In genomic region chr4:106157451-106158179, GRCm38 (mm10) we compare ENCODE assay signal across 17 mouse cellular contexts.
DNase-seq lines count a peak whose midpoint lies in the region; ATAC-seq and TF ChIP-seq lines count a peak whose summit lies in the region.
"Had no signal": no experiment of that assay in that cellular context is flagged by ENCODE, and none has a peak within 500 bp of the region (broad histone marks: within the 10 kb centered on the region; RNA-seq: fewer than 3 reads in every experiment).

No protein-coding gene starts in this region.

- H3K9ac ChIP-seq in kidney, embryonic 16.5 days (replicated peaks; ENCODE audit: low read length) = no peak overlapping the region
- H3K9ac ChIP-seq in liver, embryonic 15.5 days = no peak overlapping the region
- H3K9ac ChIP-seq: forebrain, embryonic 13.5 days; forebrain, postnatal 0 days; heart, embryonic 13.5 days; hindbrain, embryonic 15.5 days had no signal

- ATAC-seq in kidney, embryonic 16.5 days (ENCODE audit: low FRiP score, low TSS enrichment) = no peak
- ATAC-seq in liver, embryonic 15.5 days (ENCODE audit: insufficient read depth) = peak; percentile 44; the same call in 1 of the 2 replicates
- ATAC-seq: forebrain, embryonic 13.5 days; forebrain, postnatal 0 days had no signal

- peak overlapping the region; percentile 95 for H3K27ac ChIP-seq in kidney, adult 2 months (ENCODE audit: insufficient read depth, low read depth, low read length)
- no peak overlapping the region for H3K27ac ChIP-seq in kidney, embryonic 16.5 days (ENCODE audit: low read length)
- H3K27ac ChIP-seq in liver, embryonic 15.5 days (replicated peaks) = no peak overlapping the region
- H3K27ac ChIP-seq: embryonic facial prominence, embryonic 10.5 days; forebrain, embryonic 13.5 days; heart, embryonic 13.5 days; hindbrain, embryonic 15.5 days had no signal

- no peaks in the 10 kb centered on the region for H3K9me3 ChIP-seq in kidney, embryonic 16.5 days (ENCODE audit: low read length)
- H3K9me3 ChIP-seq in liver, embryonic 15.5 days (replicated peaks) = no peaks in the 10 kb centered on the region
- H3K9me3 ChIP-seq: embryonic facial prominence, embryonic 10.5 days; forebrain, embryonic 13.5 days; heart, embryonic 13.5 days; hindbrain, embryonic 15.5 days had no signal

- H3K36me3 ChIP-seq in kidney, adult 2 months (ENCODE audit: control insufficient read depth, insufficient read depth, low read length) = no peaks in the 10 kb centered on the region
- H3K36me3 ChIP-seq in kidney, embryonic 16.5 days (ENCODE audit: insufficient read depth, low read length) = no peaks in the 10 kb centered on the region
- H3K36me3 ChIP-seq in liver, embryonic 15.5 days (replicated peaks) = no peaks in the 10 kb centered on the region
- H3K36me3 ChIP-seq: embryonic facial prominence, embryonic 10.5 days; heart, embryonic 13.5 days; hindbrain, embryonic 15.5 days had no signal

- no peaks in the 10 kb centered on the region for H3K27me3 ChIP-seq in kidney, adult 2 months (replicated peaks; ENCODE audit: control insufficient read depth, insufficient read depth, low read length)
- no peaks in the 10 kb centered on the region for H3K27me3 ChIP-seq in kidney, embryonic 16.5 days (ENCODE audit: insufficient read depth, low read length)
- H3K27me3 ChIP-seq in liver, embryonic 15.5 days = no peaks in the 10 kb centered on the region
- H3K27me3 ChIP-seq: forebrain, embryonic 13.5 days; heart, embryonic 13.5 days; hindbrain, embryonic 15.5 days had no signal

- H3K4me3 ChIP-seq in kidney, adult 2 months (ENCODE audit: insufficient read depth, low read depth, low read length) = no peak overlapping the region
- no peak overlapping the region for H3K4me3 ChIP-seq in kidney, embryonic 16.5 days (ENCODE audit: low read length)
- no peak overlapping the region for H3K4me3 ChIP-seq in liver, embryonic 15.5 days (replicated peaks)
- H3K4me3 ChIP-seq: embryonic facial prominence, embryonic 10.5 days; forebrain, embryonic 13.5 days; heart, embryonic 13.5 days; hindbrain, embryonic 15.5 days had no signal

- TF ChIP-seq POLR2A in kidney, adult 2 months (IDR thresholded peaks at IDR 0.05; ENCODE audit: low read depth, low read length) = no peak

- no peak overlapping the region for H3K4me2 ChIP-seq in kidney, embryonic 16.5 days (replicated peaks; ENCODE audit: low read depth, low read length)
- H3K4me2 ChIP-seq in liver, embryonic 15.5 days = no peak overlapping the region
- H3K4me2 ChIP-seq: forebrain, embryonic 13.5 days; heart, embryonic 13.5 days; hindbrain, embryonic 15.5 days had no signal

- WGBS in kidney, adult 2 months = 59% methylated on average over 9 of the region's 9 CpGs
- WGBS in kidney, embryonic 16.5 days = 79% methylated on average over 9 of the region's 9 CpGs
- 56% methylated on average over 9 of the region's 9 CpGs for WGBS in liver, embryonic 15.5 days (ENCODE audit: insufficient replicate concordance)

- DNase-seq in kidney, adult 2 months = peak; percentile 82
- DNase-seq in liver (no peak), adipocyte (ENCODE audit: low spot score) (no peak)
- peak; percentile 53 to 74 for DNase-seq in kidney, postnatal 25 days
- no peak for DNase-seq in thymus, postnatal 4 days
- DNase-seq: adrenal gland, postnatal 10 days; cerebellum, adult 11-12 months; cerebellum, adult 9-11 months; forebrain, postnatal 0 days; gastrocnemius, postnatal 14 days; heart, postnatal 36 days had no signal

- peaks cover 8% of the 10 kb centered on the region; the same call in 1 of the 2 replicates for H3K4me1 ChIP-seq in kidney, adult 2 months (ENCODE audit: control insufficient read depth, insufficient read depth, low read length)
- H3K4me1 ChIP-seq in kidney, embryonic 16.5 days (ENCODE audit: insufficient read depth, low read length) = no peaks in the 10 kb centered on the region
- H3K4me1 ChIP-seq in liver, embryonic 15.5 days (replicated peaks) = no peaks in the 10 kb centered on the region
- H3K4me1 ChIP-seq: embryonic facial prominence, embryonic 10.5 days; forebrain, embryonic 13.5 days; heart, embryonic 13.5 days; hindbrain, embryonic 15.5 days had no signal

- TF ChIP-seq CTCF in kidney, adult 2 months (conservative IDR thresholded peaks at IDR 0.05; ENCODE audit: insufficient read depth, insufficient read length, low read depth, low read length) = no peak

Comparison
In these comparisons a context has a peak if more than half of its experiments do, and no peak if none do; other contexts are left out.
1. DNase-seq: peak in kidney, adult 2 months (single experiment) and kidney, postnatal 25 days (2 of 2); none in liver (single experiment), thymus, postnatal 4 days (single experiment) and adipocyte (single experiment).